Mouse (Mus musculus) erythroblast, embryonic 14.5 days (primary cell): ENCODE data around the gene Hectd4.

Experiments
- GATA1 ChIP-seq: IDR thresholded peaks from 2 replicates; pipeline ENCODE4 v1.6.1; 2012; ENCODE audit warnings: low read length, inconsistent platforms, mixed read lengths
- TAL1 ChIP-seq: IDR thresholded peaks from 3 replicates; pipeline ENCODE4 v1.6.1; 2012; ENCODE audit warnings: low read length, inconsistent platforms, mixed read lengths

DNA sequence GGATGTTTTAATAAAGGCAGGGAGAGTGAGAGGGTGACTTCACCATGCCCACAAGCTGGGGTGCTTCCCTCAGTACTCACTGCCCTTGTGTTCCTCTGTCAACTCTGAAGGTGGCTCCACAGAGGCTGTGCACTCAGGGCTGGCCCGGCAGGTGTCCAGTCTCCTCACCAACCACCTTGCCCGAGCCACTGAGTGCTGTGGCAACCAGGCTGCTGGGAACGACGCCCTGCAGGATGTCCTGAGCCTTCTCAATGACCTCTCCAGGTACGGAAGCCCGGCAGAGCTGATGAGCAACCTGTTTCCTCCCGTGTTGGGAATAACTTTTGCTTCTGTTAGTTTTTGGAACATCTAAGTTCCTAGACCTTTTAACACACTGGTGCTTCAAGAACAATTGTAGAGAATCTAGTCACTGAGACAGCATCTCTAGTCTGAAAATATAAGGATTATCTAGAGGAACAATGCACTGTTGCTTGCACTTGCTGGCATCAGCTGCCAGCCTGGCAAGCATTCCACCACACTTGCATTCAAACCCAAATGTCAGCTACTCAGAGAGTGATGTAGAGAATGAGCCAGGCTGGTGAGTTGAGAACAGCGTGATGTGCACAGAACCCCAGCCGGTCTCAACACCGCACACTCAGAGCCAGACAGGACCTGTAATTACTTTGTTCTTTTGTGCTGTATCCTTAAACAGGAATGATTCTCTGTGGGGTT lies 93.9 kb downstream of the Hectd4 start:
- no peak for TF ChIP-seq GATA1
- no peak for TF ChIP-seq TAL1
